Mouse (Mus musculus): Measurements from ENCODE around the gene Rassf4. TPM values are rescaled to one million over a fixed set of nuclear protein-coding genes. Genes with fewer than 3 reads are reported as not detected.

Rassf4 gene
- 1 to 10 TPM; 2.2 to 2.8 TPM for total RNA-seq (2021)

DNA sequence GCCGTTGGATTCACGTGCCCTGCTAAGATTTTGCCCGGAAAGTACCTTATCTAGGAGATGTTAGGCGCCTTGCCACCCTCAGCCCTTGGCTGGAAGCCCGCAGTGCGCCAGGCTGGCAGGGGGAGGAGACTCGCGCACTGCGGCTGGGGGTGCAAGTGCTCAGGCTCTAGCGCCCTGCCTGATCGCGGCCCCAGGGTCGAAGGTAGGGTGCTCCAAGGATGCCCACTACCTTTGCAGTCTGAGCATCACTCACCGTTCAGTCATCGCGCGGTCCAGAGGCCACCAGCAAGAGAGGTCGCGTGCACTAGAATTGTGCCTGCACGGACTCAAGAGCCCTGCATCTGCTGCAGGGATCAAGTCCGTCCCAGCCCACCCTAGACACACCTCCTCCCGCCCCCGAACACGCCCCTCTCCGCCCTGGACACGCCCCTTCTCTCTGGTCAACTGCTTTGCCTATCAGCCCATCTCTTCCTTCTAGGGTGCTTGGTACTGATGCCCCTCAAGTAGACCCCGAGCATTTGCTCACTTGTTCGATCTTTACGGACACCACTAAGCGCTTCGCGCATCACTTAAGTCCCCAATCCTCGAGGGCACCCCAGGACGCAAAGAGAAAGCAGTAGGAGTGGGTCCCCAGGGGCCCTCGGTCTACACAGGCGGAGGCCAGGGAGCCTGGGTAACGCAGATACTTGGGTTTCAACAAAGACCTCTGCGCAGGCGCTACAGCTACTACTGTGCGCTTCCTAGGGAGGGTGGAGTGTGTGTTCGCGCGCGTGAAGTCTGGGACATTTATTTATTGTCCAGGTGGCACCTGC is at the start of gene Rassf4:
TSS of gene Rassf4 (minus strand) at position 482 of the 812 bp plus-strand sequence.
- peak; percentile 51 to 52 for DNase-seq (ENCODE audit: extremely low spot score in 1 of 2, low spot score in 1 of 2)

DNA sequence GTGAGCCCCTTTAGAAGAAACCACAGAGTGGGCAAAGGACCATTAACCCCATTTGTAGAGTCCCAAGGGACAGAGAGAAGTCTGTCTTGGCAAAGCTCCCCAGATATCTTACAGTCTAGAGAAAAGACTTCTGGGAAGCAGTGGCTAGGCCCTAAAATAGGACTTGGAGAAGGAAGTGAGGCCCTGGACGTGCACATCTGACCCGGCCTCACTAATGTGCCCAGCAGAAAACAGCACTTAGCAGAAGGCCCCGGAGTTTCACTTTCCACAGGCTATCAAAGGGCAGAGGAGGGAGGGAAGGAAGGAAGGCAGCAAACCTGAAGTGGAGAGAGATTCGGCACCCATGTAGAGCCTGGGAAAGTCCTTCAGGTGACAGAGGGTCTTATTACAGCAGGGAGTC is 45.2 kb upstream of the Rassf4 start:
- DNase-seq (ENCODE audit: extremely low spot score in 1 of 2, low spot score in 1 of 2) = no peak

DNA sequence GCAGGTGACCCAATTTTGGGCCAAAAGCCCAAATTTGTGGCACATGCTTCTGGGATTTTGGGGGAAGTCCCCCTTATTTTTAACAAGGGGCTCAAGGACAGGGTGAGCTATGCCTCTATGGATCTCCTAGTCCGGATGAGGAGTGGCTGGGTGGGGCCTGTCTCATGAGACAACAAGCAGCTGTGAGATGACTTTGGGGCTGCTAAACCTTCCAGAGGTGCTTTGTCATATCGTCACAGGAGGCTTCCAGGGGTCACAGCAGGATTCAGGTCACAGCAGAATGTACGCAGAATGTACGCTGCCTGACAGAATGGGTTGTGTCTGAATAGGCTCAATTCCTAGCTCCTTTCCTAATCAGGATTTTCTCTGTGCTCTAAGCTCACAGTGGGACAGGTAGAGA is 44.6 kb upstream of the Rassf4 start:
- no peak for DNase-seq (ENCODE audit: extremely low spot score in 1 of 2, low spot score in 1 of 2)

DNA sequence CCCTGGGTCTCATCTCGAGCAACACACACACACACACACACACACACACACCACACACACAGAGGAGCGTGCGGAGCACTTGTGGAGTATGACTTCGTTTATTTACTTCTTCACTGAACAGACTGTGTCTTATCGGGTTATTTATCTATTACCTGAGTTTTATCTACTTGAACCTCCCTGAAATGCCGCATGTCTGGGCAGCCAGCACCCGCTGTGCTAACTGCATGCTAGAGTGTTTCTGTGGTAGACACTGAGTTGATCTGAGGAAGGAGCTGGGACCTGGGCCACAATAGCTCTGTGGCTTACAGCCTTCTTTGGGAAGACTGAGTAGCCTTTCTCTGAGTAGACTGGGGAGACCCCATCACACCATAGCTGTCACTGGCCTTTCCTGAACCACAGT is 44.1 kb upstream of the Rassf4 start:
- DNase-seq (ENCODE audit: extremely low spot score in 1 of 2, low spot score in 1 of 2) = no peak

DNA sequence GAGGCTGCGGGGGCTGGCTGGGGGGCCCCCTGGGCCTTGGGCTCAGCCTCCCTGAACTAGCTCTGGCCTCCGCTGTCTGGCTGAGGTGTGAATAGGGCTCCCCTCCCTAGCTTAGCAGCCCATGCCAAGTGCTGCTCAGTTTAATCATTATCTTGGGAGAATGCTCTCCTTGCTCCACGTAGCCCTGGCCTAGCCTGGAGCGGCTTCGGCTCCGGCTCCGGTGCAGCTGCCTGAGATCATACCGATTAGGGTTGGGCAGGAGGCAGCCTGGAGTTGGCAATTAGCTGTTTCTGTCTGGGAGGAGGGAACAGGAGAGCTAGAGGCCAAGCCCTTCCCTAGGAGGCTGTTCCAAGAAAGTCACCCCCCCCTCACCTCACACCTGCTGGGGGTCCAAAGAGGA is 42.9 kb upstream of the Rassf4 start, which contains the start of gene Tmem72:
TSS of gene Tmem72 (minus strand) at position 248 of the 400 bp plus-strand sequence.
- no peak for DNase-seq (ENCODE audit: extremely low spot score in 1 of 2, low spot score in 1 of 2)

DNA sequence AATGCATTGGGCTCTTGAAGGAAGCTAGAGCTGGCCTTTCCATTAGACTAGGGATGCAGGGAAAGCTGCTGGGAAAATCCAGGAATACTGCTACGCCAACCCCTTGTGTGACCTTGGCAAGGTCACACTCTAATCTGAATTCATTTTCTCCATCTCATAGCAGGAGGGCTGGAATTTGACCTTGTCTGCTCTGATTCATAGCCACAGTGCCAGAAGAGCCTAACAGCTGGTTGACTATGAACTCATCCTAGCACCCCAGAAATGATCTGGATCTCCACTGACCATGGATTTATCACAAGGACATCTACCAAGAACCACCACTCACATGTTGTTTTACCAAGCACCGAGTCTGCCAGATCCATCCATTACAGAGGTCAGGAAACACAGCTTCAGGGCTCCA is 41.4 kb upstream of the Rassf4 start:
- DNase-seq (ENCODE audit: extremely low spot score in 1 of 2, low spot score in 1 of 2) = no peak

DNA sequence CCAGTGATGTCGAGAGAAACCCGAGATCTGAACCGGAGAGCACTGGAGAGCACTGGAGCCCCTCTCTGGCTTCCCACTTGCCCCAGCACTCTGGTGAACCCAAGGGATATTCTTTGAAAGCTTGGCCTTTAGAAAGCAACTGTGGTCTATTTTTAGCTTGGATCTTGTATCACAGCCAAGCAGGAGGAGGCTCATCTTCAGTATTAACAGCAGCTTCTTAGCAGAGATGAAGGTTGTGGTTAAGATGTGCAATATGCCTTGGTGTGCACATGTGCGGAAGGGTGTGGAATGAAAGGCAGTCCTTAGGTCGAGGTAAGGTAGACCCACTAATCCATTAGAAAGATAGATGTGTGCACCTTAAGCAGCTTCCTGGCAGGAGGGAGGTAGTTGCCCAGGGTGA is 40.8 kb upstream of the Rassf4 start:
- no peak for DNase-seq (ENCODE audit: extremely low spot score in 1 of 2, low spot score in 1 of 2)

DNA sequence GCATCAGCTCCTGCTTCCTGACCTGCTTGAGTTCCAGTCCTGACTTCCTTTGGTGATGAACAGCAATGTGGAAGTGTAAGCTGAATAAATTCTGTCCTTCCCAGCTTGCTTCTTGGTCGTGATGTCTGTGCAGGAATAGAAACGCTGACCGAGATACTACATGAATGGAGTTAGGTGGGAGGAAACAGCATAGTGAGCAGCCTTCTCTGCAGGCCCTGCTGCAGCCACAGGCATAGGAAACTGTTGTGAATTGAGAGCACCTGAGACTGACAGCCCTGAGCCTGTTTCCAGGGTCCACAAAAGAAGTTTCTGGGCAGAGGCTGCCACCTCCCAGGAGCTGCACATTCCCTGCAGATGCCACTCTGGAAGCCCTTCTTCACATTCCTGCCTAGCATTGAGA is 40.2 kb upstream of the Rassf4 start:
- no peak for DNase-seq (ENCODE audit: extremely low spot score in 1 of 2, low spot score in 1 of 2)

DNA sequence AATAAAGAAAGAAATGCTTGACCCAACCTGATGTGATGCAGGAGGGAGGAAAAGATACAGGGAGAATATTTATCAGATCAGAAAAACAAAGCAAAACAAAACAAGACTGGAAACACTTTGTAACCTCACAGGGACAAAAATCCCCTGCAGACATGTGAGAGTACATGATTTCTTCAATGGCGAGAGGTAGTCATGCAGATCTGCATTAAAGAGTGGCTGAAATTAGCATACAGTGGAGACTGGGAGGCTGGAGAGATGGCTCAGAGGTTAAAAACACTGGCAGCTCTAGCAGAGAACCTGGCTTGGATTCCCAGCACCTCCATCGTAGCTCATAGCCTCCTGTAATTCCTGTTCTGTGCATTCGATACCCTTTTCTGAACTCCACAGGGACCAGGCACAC is 38.8 kb upstream of the Rassf4 start:
- no peak for DNase-seq (ENCODE audit: extremely low spot score in 1 of 2, low spot score in 1 of 2)

DNA sequence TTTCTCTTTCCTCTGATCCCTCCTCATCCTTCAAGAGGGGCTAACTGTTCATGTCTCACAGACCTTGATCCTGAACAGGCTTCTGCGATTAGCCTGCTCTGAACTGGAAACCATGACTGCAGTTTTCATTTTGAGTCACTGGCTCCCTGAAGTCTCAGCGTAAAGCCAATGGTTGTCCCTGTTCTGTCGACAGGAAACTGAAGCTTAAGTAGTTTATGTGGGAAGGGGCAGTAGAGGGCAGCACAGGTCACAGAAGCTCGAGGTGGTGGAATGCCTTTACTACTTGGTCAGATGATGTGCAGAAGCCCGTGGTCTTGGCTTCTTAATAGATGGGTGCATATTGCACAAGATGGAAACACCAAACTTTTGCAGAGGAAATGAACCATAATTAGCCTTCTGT is 38.3 kb upstream of the Rassf4 start:
- DNase-seq (ENCODE audit: extremely low spot score in 1 of 2, low spot score in 1 of 2) = no peak

DNA sequence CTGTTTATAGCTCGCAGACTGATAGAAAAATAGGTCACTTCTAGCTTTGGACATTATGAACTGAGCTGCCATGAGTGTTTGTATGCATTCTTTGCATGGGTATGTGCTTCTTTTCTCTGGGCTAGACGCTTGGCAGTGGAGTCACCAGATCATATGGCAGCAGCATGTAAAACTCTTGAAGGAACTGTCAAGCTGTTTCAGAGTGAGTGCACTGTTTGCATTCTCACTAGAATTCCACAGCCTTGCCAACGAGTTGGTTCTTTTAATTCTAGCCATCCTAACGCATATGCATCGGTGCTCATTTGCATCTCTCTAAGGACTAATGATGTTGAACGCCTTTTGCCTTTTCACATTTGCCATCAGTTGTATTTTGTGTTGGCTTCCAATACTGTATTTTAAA is 30.6 kb upstream of the Rassf4 start:
- DNase-seq (ENCODE audit: extremely low spot score in 1 of 2, low spot score in 1 of 2) = no peak

DNA sequence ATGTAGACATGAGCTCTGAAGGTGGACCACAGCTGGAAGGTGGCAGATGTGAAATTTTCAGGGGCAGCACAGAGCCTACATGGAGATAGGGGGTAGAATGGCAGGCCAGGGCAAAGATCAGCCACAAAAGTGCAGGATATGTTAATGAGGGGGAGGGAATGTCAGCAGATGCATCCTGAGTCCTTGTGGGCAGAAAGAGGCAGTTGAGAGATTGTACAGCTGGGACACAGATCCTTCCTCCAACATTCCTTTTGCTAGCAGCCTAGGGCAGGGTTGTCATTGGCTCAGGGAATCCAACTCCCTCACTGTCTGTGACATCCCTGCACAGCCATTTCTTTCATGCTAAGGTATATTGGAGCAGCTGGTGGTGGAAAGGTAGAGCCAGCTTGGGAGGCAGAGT is 27.1 kb upstream of the Rassf4 start:
- DNase-seq (ENCODE audit: extremely low spot score in 1 of 2, low spot score in 1 of 2) = no peak

DNA sequence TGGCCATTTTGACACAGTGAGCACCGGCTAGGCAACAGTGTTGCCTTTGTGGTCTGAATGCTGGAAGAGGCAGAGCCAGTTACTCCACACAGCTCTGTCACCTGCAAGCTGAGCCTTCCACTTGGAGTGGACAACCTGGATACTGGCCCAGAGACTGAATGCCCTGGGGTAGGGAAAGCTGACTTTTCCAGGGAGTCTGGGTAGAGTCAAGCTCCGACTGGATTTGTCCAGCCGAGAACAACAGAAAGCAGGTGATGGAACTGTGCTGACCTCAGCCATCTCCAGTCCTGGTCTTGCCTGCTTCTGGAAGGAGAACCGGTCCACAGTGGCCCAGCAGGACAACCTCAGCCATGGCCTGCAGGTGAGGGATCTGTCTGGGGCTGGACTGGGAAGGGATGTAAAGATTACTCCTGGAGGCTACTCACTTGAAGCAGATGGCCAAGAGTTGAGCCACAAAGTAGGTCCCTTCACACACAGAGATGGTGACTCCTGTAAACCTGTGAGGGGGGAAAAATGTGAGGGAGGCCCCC is 24.2 kb upstream of the Rassf4 start:
- DNase-seq (ENCODE audit: extremely low spot score in 1 of 2, low spot score in 1 of 2) = no peak

DNA sequence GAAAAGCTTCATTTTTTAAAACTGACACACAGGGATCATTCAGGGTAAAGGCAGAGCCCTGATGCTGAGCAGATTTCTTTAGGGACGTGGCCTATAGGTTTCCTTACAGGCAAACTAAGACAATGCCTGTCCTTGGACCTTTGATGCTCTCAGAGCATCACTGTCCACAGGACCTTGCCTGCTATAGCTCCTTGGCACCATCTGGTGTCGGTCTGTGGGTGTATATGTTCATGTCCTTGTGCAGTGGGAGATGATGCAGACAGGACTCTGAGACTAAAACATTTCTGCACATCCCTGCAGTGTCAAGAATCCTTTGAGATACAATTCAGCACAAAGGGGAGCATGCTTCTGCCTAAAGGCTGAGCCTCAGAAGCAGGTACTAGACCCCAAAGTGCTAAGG is 23.7 kb upstream of the Rassf4 start:
- no peak for DNase-seq (ENCODE audit: extremely low spot score in 1 of 2, low spot score in 1 of 2)

DNA sequence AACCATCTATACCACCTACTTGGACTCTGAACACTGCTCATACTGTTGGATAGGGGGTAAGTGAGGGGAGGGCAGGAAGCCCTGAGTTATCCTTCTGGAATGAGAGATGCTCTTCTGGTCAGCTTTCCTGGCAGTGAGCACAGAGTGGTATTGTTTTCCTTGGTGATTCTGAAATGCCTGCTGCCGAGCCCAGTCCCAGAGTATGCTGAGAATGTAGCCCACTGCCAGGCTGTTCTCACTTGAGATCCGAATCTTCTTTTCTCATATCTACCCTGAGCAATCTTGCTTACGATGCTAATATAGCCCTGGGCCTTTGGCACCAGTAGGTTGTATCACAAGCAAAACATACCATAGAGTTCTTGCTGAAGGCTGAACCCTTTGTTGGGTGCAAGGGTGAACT is 20.6 kb upstream of the Rassf4 start:
- no peak for DNase-seq (ENCODE audit: extremely low spot score in 1 of 2, low spot score in 1 of 2)

DNA sequence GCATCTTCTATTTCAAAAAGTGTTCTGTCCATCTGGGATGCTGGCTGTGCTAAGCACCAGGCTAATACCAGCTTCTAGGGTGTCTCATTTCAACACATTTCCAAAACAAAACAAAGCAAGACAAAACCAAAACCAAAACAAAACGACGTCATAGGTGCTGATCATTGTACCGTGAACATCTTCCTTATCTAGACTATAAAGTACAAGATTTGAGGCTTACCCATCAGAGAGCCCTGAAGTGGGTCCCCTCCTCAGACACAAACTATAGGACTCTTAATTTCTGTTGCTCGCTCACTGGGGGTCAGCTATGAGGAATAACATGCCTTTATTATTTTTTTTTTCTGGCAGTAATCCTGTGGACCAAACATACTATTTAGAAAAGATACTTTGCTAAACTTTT is 19.9 kb upstream of the Rassf4 start:
- DNase-seq (ENCODE audit: extremely low spot score in 1 of 2, low spot score in 1 of 2) = no peak

DNA sequence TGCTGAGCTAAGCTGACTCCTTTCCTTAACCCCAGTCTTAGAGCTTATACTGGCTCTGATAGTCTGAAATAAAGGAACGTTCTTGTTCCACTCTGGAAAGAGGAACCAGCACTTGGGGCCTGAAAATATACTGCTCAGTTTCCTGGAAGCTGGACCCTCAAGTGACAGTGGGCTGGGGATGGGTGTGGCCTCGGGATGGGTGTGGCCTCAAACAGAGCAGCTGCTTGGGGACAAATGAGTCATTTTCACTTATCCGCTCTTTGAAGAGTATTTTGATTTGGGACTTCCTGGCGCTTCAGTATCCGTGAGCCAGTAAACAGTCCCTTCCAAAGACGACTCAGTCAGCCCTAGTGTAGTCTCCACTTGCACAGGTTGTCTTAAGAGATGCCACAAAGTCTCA is 8.6 kb upstream of the Rassf4 start:
- no peak for DNase-seq (ENCODE audit: extremely low spot score in 1 of 2, low spot score in 1 of 2)

DNA sequence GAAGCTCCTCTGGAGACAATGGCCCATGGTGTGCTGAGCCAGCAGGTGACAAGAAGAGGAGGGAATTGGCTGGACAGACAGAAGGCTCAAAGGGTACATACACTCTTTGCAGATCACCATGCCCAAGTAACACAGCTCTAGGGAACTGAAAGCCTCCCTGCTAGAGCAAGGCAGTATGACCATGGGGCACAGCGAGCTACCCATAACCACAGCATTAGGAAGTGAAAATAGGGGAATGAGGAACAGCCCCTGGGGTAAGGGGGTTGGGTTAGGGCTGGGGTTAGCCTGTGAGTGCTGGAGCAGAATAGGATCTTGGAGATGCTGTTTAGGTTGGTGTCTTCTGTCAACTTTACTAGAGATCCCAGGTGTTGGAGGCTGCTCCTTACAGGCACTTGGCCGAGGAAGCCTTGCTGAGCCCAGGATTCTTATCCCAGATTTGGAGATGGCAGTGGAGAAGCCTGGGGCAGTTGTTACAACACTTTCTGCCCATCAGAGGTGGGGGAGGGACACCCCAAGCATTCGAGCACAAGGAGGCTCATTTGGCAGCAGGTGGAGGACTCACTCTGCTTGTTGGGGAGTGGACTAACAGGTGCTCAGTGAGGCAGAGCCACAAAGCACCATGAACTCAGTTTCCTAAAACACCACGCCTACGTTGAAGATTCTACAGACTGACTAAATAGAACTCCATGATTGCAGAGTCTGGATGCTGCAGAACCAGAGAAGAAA is 6.0 kb upstream of the Rassf4 start:
- DNase-seq (ENCODE audit: extremely low spot score in 1 of 2, low spot score in 1 of 2) = no peak

DNA sequence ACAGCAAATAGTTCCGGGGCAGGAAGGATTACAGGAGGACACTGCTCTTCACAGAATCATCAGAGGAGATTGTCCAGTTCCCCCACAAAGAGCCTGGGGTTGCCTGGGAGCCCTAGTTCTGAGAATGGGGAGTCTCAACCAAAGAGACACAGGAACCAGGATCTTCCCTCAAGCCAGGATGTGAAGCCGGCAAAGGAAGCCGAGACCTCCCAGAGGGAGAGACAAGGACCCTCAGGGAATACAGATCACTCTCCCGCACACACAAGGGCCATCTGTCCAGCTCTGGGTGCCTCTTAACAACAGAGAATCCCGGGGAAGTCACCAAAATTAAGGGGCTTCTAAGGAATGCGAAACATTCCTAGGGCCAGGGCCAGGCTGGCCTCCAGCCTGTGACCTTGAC is 3.6 kb upstream of the Rassf4 start:
- no peak for DNase-seq (ENCODE audit: extremely low spot score in 1 of 2, low spot score in 1 of 2)

DNA sequence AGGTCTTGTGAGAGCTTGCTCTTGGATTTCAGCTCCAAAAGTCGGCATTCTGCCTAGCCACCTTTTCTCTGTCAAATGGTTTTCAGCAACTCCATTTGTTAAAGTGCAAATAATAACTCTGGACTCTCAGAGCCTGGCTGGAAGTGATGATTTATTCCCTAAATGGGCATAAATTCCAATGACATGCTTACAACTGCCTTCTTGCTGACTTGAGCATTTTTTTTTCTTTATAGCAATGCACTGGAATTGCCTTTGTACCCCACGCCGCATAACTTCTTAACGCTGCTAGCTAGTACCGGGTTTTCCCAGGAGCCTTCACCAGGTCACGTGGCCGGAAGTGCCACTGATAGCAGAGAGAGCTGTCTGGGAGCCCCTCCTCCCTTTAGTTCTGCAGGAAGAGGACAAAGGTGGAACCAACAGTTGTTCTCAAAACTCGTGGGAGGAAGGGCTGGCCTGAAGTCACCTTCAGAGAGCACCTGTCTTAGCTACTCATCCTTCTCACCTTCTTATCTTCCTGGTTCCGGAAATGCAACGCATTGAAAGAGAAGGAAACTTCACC is 2.7 kb upstream of the Rassf4 start:
- no peak for DNase-seq (ENCODE audit: extremely low spot score in 1 of 2, low spot score in 1 of 2)

DNA sequence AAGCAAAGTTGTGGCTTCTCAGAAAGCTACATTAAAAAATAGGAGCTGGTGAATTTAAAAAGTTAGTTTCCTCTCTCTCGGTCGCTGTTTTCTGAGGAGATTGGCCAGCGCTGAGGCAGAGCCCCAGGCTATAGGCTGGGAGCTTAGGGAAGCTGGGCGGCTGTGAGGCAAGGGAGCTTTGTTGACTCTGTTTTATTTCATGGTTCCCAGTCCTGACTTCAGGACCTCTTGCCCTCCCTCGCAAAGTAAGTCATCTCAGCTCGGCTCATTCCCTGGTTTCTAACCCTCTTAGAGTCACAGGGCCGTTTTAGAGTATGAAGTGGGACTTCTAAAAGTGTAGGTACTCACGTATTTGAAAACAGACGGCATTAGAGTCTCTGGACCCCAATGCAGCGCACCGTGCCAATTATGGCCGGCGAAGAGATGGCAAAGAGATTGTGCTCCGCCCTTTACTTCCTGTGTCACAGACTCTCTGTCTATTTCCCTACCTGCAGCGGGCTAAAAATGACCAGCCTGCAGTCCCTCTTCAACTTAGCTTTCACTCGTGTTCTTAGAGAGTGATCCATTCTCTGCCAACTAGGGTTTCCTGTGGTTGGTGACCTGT is 633 bp upstream of the Rassf4 start:
- DNase-seq (ENCODE audit: extremely low spot score in 1 of 2, low spot score in 1 of 2) = no peak

Data from layer of hippocampus, postnatal 25 days (tissue).